Mouse (Mus musculus) thymus, postnatal 25 days (tissue): ENCODE results near the gene Alox12b.

Experiments
- DNase-seq: peaks from one replicate; pipeline ENCODE4 v3.0.0; 2022

Alox12b gene

DNA sequence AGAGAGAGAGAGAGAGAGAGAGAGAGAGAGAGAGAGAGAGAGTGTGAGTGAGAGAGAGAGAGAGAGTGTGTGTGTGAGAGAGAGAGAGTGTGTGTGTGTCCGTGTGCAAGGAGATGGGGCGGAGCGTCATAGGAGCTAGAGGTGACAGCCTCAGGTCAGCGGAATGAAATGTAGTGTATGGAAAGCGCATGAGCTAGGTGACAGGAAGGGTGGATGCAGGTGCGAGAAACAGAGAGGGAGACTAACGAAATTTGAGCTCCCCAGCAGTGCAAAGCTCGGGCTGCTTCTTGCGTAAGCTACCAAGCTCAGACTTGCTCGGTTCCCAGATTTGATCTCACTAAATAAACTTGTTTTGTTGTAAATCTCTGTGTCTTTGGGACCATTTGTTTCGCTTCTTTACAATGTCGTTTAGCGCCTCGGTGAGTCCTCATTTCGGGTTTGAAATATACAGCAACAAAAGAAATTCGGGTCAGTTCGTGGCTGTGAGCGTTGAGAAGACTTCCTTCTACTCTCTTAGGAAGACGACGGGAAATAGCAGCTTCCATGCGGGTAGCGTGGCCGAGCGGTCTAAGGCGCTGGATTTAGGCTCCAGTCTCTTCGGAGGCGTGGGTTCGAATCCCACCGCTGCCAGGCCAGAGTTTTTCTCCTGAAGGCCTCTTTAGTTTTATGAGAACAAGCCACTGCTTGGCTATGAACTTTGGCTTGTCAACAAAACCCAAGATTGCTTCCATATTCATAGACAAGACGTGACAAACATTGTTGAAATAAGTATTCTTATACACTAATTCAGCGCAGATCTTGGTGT, 32.9 kb upstream of the Alox12b start:
- DNase-seq = peak; percentile 85

DNA sequence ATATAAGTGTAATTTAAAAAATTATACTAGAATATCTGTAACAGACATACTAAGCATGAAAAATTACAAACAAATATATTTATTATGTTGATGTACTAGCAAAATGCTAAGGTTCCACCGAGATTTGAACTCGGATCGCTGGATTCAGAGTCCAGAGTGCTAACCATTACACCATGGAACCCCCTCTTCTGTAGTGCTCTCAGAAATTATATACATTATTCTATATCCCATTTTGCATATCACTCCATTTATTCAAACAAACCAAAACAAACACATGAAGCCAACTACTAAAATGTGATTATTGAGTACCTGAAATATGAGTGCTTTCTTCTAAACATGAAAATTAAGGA, 32.3 kb upstream of the Alox12b start:
- DNase-seq = peak; percentile 71

DNA sequence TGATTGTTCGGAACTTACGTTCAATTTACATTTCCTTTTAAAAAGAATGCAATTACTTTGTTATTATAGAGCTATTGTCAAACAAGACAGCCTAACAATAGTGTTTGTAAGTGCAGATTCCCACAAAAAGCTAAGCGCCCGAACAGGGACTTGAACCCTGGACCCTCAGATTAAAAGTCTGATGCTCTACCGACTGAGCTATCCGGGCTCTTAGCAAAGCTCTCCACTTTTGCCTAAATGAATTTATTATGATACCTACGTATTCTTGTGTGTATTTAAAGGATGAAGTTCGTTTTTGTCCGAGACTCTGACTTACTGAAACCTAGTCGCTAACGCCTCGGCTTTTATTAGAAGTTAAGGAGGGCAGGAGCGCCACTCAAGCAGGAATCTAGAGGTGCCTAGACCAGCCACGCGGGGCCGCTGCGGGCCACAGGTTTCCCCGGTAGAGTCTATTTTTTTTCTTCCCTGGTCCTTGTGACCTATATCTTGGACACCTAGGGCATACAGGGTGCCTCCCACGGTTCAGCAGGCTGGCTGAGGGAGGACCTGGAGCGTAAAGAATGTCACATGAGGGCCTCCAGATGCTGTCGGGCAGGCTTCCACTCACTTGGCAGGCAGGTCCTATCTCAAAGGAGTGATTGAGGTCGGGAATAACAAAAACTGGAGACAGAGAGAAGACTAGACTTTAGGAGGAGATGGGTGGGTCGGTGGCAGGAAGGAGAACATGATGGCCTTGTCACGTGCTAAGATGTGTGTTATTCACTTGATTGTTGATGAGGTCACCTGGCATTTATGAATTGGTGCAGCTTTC, 31.5 kb upstream of the Alox12b start:
- peak; percentile 83 for DNase-seq

DNA sequence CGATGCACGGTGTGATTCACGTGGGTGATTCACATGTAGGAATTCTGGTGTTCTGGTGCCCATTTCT, 31.1 kb upstream of the Alox12b start, which contains the start of gene Aloxe3:
Aloxe3 (plus strand) TSS at position 45 of the 67 bp plus-strand sequence.
- no peak for DNase-seq

DNA sequence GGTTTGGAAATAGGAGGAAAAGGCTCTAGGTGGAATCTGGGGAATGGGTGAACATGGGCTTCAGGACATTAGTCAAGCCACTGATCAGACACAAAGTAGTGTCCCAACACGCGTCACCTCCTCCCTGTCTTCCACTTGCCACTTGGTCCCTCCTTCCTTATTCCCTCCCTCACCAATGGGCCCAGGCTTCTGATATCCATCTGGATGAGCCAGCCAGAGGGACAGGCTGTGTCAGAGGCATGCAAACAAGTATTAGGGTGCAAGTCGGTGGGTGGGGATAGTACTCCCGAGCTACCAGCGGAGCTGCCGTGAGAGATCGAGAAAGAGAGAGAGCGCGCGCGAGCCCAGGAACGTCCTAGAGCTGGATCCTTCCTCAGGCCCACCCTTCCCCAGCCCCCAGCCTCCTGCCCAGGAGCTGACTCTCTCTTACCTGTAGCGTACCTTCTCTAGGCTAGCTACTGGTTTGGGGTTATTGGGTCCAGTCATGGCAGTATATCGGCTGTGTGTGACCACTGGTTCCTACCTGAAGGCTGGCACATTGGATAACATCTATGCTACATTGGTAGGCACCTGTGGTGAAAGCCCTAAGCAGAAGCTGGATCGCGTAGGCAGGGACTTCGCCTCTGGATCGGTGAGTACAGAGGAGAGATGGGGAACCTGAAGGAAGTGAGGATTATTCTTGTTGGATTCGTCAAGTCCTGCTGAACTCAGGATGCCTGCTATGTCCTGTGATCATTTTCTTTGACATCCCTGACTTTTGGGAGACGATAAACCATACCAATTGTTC, 30.7 kb upstream of the Alox12b start:
- DNase-seq = peak; percentile 17

DNA sequence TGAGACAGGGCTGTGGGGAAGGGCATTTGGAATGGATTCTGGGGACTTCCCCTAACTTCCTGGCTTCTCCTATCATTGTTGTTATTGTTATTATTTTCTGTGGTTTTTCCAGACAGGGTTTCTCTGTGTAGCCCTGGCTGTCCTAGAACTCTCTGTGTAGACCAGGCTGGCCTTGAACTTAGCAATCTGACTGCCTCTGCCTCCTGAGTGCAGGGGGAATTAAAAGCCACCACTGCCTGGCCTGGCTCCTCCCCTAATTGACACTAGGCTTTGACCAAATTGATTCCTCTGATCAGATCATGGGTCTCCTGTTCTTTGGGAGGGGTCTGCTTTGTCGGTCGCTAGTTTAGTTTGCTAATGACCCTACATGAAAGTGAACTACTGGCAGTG, 30.1 kb upstream of the Alox12b start:
- DNase-seq = no peak

DNA sequence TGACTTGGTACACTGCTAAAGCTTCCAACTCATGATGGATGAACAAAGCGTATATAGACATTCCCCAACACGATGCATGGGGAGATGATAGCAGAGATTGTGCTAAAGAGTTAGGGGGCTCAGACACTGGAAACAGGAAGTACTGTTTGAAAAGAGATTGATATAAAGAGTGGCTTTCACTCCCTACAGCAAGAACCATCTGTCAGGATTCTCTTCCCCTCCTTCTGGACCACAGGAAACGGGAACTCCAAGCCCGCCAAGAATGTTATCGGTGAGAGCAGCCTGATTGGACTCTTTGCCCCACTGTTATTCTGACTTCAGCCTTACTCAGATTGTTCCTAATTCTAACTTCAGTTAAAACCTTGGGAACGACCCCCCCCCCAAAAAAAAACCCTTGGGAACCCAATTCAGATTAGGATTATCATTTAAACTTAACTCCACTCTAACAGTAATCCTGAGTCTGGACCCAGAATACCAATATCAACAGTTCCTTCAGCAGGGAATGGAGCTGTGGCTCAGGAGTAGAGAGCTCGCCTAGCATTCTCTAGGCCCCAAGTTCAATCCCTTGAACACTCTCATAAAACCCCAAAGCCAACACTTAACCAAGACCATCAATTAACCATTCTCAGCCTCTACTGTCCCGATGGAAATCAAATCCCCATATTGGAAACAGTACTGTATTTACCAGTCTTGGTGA, 28.2 kb upstream of the Alox12b start:
- no peak for DNase-seq

DNA sequence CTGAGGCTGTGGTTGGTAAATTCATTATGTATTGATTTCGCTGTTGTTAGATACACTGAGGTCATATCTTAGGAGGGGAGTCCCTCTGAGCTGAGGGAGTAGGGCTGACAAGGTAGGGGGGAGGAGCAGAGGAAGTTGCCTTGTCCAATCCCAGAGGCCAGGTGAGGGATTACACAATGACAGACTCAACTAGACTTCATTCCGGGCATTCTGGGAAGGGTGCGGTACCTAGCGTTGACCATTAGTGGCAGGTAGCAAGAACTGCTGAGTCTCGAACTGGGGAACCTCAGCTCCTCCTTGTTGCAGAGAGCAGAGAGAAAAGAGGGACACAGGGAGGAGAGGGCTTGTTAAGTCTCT, 23.2 kb upstream of the Alox12b start:
- no peak for DNase-seq

DNA sequence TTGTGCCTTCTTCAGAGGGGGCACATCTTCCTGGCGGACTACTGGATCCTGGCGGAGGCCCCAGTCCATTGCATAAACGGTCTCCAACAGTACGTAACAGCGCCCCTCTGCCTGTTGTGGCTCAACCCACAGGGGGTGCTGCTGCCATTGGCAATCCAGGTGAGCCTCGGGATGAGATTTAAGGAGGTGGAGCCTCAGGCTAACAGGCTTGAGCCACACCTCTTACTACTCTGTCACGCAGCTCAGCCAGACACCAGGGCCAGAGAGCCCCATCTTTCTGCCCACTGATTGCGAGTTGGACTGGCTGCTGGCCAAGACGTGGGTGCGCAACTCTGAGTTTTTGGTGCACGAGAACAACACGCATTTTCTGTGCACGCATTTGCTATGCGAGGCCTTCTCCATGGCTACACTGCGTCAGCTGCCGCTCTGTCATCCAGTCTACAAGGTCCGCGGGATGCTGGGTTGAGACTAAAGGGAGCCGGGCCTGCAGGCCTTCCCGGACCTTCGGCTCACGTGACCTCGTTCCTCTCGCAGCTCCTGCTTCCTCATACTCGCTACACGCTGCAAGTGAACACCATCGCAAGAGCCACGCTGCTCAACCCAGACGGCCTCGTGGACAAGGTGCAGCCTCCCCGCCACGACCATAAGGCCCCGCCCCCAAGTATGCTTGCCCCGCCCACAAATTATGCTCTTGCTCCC, 22.7 kb upstream of the Alox12b start:
- peak; percentile 60 for DNase-seq

DNA sequence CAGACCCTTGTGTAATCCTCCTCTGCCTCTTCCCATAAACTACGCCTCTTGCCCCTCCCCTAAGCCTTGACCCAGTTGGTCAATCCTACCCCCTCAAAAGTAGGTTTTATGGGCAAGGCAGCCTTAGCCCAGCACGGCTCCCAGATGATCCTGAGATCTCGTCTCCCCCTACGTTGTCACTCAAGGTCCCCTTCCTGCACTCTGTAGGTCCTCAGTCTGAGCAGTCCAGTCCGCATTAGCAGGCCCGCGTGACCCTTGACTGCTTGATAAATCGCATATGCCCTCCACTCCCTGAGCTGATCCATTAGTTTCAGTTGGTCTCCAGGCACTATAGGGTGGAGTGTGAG, 22.2 kb upstream of the Alox12b start:
- no peak for DNase-seq

DNA sequence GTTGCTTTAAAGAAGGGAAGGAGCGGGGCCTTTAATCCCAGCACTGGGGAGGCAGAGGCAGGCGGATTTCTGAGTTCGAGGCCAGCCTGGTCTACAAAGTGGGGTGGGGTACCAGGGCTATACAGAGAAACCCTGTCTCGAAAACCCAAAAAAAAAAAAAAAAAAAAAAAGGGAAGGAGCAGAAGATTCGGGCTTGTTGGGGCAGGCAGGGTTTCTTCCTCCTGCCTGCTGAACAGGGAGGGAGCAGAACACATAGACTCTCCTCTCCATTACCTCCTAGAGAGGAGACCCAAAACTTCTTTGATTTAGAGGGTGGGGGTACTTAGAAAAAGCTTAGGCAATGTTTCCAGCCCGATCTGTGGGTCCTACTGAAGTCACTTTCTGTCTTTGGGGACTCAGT, 21.4 kb upstream of the Alox12b start:
- DNase-seq = no peak

DNA sequence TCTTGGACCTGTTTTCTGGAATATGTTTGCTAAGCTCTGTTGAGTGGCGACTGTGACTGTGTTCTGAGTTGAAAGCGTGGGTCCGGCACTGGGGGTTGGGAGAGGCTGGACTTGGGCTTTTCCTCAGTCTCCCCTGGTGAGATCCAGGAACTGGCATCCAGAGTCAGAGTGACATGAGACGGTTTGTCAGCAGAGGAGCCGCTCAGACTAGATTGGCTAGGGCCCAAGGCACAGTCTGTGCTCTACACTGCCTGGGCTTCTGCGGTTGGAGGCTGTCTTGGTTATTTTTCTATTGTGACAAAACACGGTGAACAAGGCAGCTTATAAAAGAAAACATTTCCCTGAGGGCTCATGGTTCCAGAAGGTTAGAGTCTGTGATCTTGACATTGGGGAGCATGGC, 9.2 kb upstream of the Alox12b start:
- no peak for DNase-seq

DNA sequence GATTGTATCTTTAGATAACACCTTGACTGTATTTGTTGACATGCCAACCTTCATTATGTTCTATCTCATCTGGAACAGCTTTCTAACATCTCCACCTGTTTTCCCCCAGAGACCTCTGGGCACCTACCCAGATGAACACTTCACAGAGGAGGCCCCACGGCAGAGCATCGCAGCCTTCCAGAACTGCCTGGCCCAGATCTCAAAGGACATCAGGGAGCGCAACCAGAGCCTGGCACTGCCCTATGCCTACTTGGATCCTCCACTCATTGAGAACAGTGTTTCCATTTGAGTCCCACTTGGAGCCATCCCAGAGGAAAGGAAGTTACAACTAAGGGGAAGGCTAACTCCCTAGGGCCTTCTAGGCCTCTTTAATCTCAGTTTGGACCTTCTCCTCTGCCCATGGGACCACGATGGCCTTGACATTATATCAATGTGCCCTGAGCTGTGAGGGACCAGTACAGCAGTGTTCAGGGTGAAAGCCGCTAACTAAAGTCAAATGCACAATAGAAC, 8.3 kb upstream of the Alox12b start:
- DNase-seq = no peak

DNA sequence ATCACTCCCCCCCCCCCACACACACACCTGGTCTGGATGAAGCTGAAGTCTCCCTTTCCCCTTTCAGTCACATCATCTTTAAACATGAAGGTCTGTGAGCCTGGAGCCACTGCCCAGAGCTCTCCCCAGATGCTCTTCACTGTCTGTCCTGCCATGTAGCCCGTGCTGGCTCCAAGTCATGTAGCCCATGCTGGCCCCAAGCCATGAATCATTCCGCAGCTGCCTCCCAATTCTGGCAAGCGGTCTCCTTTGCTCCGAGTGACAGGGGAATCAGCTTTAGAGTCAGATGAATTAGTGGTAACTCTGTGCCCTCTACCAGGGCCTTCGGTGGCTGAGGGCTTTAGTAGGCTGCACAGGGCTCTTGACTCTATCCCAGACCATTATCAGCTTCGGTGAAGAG, 7.1 kb upstream of the Alox12b start:
- DNase-seq = no peak

DNA sequence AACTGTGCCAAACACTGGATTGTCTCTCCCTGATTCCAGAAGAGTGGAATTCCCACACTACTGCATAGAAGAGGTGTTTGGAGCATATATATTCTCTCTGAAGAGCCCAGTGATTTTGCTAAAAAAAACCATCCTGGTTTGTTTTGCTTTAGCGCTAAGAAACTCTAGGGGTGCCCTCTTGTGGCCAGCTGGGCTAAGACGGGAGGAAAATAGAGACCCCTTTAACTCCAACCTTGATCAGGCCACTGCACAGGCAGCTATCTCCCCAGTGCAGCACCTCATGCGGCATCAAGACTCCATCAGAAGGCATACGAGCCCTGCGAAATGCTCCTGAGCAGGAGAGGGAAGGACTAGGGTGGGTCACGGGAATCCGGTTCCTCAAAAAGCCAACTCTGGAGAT, 6.3 kb upstream of the Alox12b start:
- peak; percentile 80 for DNase-seq

DNA sequence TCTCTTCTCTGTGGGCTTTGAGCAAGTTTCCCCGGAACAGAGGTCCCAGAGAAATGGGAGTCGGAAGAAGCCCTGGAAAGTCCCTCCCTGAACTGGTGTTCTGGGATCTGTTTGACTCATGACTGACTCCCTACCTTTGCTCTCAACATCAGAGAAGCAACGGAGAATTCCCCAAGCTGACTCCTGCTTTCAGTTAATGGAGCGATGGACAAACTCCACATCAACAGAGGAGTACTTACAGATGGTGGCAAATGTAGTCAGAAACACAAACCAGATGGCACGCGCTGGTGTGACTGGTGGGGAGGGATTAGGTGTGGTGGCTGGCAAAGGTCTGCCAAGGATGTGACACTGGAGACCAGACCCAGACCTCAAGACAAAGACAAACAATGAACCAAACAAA, 5.8 kb upstream of the Alox12b start:
- no peak for DNase-seq

DNA sequence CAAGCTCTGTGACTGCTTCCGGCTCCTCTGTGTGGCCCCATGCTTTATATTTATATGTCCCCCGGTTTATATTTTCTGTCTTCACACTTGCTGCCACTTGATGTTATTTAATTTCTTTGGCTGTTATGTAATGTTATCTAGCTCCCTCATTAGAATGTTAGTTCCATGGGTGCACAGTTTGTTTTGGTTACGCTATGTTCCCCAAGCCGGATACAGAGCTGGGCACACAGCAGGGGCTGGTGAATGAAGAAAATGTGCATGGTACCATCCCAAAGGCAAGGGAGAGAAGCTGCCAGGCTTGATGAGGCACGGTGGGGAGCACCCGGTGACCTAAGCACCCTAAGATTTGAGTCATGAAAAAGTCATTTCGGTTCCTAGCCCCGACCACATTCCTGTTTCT, 3.0 kb upstream of the Alox12b start:
- DNase-seq = no peak

DNA sequence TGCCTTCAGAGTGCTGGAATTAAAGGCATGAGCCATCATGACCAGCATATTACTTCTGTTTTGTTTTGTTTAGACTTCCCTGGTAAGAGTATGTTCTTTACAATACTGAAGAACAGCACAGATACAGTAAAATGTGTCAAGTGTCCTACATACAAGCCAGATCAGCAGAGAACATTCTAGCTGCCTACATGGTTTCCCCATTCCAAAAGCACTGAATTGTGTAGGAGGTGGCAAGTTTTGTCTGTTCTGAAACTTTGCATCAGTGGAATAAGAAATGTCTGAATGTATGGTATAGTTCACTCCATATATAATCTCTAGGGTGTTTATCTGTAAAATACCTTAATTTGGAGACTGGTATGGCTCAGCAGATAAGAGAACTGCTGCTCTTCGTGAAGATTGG, 1.4 kb upstream of the Alox12b start:
- DNase-seq = no peak

DNA sequence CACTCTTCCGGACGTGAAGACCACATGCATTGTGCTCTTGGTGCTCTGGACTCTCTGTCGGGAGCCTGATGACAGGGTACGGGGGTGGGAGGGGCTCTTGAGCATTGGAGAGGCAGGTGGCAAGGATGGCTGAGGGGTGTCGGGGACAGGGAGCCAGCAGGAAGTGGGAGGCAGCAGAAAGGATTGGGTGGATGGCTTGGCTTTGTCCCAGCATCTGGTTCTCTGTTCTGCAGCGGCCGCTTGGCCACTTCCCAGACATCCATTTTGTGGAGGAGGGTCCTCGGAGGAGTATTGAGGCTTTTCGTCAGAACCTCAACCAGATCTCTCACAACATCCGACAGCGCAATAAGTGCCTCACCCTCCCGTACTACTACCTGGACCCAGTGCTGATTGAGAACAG, 12.5 kb downstream of the Alox12b start:
- no peak for DNase-seq

DNA sequence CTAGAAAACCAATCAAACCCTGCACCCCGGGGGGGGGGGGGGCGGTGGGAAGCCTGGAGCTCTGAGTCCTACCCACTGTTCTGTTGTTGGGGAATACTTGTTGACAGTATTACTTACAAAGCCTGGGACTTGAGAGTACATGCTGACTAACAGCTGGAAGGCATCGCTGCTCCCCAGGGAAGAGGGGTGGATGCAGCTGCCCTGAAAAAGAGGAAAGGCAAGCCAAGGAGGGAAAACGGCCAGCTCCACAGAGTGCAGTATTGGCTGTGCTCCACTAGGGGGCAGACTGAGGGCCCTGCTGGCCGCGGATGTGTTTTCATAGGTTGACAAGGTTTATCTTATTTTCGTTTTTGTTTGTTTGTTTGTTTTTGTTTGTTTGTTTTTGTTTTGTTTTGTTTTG, 14.8 kb downstream of the Alox12b start:
- DNase-seq = peak; percentile 45

DNA sequence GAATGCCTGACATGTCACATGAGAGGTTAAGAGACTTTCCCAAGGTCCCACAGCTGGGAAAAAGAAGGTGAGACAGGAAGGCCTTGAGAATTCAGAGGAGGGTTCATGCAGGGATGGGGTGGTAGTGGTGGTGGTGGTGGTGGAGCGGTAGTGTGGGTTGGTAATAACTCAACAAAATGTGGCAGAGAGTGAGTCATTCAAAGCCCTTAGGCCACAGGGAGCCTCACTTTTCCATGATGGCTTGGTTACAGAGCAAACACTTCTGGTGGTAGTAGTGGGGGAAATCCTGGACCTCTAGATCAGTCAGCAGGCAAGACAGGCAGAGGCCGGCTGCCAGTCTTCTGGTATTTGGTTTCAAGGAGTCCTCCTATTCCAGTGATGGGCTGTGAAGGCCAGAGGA, 15.8 kb downstream of the Alox12b start:
- no peak for DNase-seq

DNA sequence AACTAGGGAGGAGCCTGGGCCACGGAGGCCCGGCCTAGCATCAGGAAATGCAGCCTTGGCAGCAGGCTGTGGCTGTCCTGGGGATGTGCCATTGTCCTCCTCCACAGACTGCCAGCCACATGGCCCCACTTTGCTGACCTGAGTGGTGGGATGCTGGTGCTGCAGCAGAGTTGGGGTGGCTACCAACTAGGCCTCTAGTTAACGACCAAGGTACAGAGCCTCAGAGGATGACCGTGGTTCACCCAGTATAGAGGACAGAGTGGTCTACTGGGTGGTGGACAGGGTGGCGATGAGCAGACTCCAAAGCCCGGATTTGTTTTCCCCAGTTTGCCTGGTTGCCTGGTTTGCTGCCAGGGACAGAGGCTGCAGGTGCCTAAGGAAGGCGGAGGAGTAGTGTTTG, 17.9 kb downstream of the Alox12b start:
- DNase-seq = no peak

DNA sequence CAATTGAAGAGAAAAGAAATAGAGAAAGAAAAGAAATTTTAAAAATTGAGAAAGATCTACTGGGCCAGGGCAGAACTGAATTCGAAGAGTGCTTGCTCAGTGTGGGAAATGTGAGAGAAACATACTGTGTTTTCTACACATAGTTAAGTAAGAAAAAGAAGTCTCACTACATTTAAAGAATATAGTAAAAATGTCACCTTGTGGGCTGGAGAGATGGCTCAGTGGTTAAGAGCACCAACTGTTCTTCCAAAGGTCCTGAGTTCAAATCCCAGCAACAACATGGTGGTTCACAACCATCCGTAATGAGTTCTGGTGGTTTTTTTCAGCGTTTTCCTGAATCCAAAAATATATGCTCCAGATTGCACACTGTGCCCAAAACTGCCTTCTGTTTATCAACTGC, 21.7 kb downstream of the Alox12b start:
- no peak for DNase-seq
